Mouse (Mus musculus): ENCODE results near the gene Gm19345. TPM values are rescaled to one million over a fixed set of nuclear protein-coding genes. Genes with fewer than 3 reads are reported as not detected.
A peak's percentile ranks its signal among the peaks of the same experiment; 100 is the strongest.

The Gm19345 gene
- not detected in 2 replicates for total RNA-seq (2014; rRNA removed)
- 0.11 TPM in 1 of 2 replicates, not detected in the other for polyA plus RNA-seq (2012; rRNA removed)

- TF ChIP-seq CTCF (IDR thresholded peaks at IDR 0.05; ENCODE audit: low read depth, low read length) (no peak), POLR2A (IDR thresholded peaks at IDR 0.05; ENCODE audit: extremely low read depth, insufficient read depth, low read length) (no peak)
Observed at GRCm38 (mm10) chr7:19851858-19852570, at the start of gene Gm19345. Gene Gm19345, plus strand, starts transcription at chr7:19852003.

DNA sequence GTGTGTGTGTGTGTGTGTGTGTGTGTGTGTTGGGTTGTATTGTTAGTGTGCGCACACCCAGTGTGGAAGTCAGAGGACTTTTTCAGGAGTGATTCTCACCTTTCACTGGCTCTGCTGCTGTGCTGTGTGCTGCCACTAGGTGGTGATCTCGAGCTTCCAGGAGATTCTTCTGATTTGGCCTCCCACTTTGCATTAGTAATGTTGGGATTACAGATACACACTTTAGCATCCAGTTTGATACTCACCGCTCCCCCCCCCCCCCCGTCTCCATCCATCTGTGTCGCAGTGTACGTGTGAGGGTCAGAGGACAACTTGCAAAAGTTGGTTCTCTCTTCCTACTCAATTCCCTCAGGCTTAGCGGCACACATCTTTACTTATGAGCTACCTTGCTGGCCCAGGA lies 48.8 kb upstream of the Gm19345 start:
- no peak overlapping the region for H3K4me3 ChIP-seq (ENCODE audit: insufficient read depth, low read depth, low read length)
- WGBS, result 15% methylated on average over 7 of the region's 7 CpGs
- no peak overlapping the region for H3K9ac ChIP-seq (ENCODE audit: low read depth, low read length)
- no peaks in the 10 kb centered on the region for H3K27me3 ChIP-seq (ENCODE audit: control insufficient read depth, insufficient read depth, low read length)
- no peak for DNase-seq (ENCODE audit: extremely low read depth, low read depth, low spot score)
- H3K4me1 ChIP-seq (ENCODE audit: control insufficient read depth, insufficient read depth, low read length), result peaks cover 14% of the 10 kb centered on the region
- TF ChIP-seq CTCF (IDR thresholded peaks at IDR 0.05; ENCODE audit: low read depth, low read length) (peak; percentile 86), POLR2A (IDR thresholded peaks at IDR 0.05; ENCODE audit: extremely low read depth, insufficient read depth, low read length) (no peak)
- no peak overlapping the region for H3K27ac ChIP-seq (replicated peaks; ENCODE audit: insufficient read depth, low read depth, low read length)
- H3K79me2 ChIP-seq (ENCODE audit: control insufficient read depth, insufficient read depth, low read length), result no peaks in the 10 kb centered on the region
- peaks cover 12% of the 10 kb centered on the region for H3K36me3 ChIP-seq (ENCODE audit: control insufficient read depth, insufficient read depth, low read length)

More at GRCm38 (mm10) chr7:19851858-19852570, at the start of gene Gm19345:
- DNase-seq (ENCODE audit: extremely low read depth, low read depth, low spot score), result no peak
- Histone ChIP-seq H3K27me3 (ENCODE audit: control insufficient read depth, insufficient read depth, low read length) (peaks cover 3% of the 10 kb centered on the region; the same call in 1 of the 2 replicates), H3K4me3 (ENCODE audit: insufficient read depth, low read depth, low read length) (peak within 1 kb of the TSS; percentile 16; the same call in 1 of the 2 replicates), H3K36me3 (ENCODE audit: control insufficient read depth, insufficient read depth, low read length) (no peaks in the 10 kb centered on the region), H3K9ac (ENCODE audit: low read depth, low read length) (no peak within 1 kb of the TSS), H3K27ac (replicated peaks; ENCODE audit: insufficient read depth, low read depth, low read length) (no peak within 1 kb of the TSS), H3K4me1 (ENCODE audit: control insufficient read depth, insufficient read depth, low read length) (no peaks in the 10 kb centered on the region), H3K79me2 (ENCODE audit: control insufficient read depth, insufficient read depth, low read length) (no peaks in the 10 kb centered on the region)
- WGBS, result 7% methylated on average over 33 of the region's 33 CpGs

DNA sequence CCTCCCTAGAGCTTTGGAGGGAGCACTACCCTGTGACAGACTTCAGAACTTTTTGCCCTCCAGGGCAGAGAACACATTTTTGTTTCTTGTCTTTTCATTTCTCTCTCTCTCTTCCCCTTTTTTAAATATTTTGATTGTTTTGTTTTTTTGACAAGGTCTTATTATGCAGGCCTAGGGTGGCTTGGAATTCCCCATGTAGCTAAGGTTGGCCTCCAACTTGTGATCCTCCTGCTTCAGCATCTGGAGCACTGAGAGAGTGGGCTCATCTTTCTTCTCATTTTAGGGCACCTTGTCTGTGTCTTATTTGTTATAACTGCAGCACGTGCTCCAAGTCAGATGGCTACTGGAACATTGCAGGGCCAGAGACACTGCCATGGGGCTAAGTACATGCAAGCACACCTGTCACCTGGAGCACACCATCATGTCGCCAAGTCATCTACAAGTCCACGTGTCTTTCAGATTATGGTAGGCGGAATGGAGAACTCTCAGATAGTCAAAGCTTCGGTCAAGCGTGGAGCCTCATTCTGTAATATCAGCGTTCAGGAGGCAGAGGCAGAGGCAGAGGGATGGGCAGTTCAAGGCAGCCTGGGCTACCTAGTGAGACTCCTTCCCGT lies 45.3 kb upstream of the Gm19345 start:
- peaks cover 35% of the 10 kb centered on the region for H3K36me3 ChIP-seq (ENCODE audit: control insufficient read depth, insufficient read depth, low read length)
- WGBS, result 95% methylated on average over 8 of the region's 8 CpGs
- TF ChIP-seq CTCF (IDR thresholded peaks at IDR 0.05; ENCODE audit: low read depth, low read length) (no peak), POLR2A (IDR thresholded peaks at IDR 0.05; ENCODE audit: extremely low read depth, insufficient read depth, low read length) (no peak)
- no peak for DNase-seq (ENCODE audit: extremely low read depth, low read depth, low spot score)
- H3K79me2 ChIP-seq (ENCODE audit: control insufficient read depth, insufficient read depth, low read length), result no peaks in the 10 kb centered on the region
- H3K27ac ChIP-seq (replicated peaks; ENCODE audit: insufficient read depth, low read depth, low read length), result no peak overlapping the region
- H3K4me1 ChIP-seq (ENCODE audit: control insufficient read depth, insufficient read depth, low read length), result peaks cover 15% of the 10 kb centered on the region
- no peaks in the 10 kb centered on the region for H3K27me3 ChIP-seq (ENCODE audit: control insufficient read depth, insufficient read depth, low read length)
- no peak overlapping the region for H3K9ac ChIP-seq (ENCODE audit: low read depth, low read length)
- H3K4me3 ChIP-seq (ENCODE audit: insufficient read depth, low read depth, low read length), result no peak overlapping the region

DNA sequence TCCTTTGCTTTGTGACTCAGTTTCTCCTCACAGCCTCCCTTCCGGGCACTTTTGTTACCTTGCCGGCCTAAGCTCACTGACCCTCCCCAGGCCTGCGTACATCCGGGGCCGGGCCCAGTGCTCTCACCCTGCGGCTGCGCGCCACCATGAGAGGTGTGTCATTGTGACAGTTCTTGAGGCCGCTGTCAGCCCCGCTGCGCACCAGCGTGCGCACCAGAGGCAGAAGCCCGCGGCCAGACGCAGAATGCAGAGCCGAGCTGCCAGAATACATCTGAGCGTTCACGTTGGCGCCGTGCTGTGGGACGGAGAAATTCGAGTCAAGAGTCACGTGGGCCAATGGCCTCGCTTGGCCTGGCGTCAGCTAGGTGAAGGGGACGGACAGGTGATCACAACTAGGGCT lies 42.4 kb upstream of the Gm19345 start:
- Histone ChIP-seq H3K4me3 (ENCODE audit: insufficient read depth, low read depth, low read length) (no peak overlapping the region), H3K4me1 (ENCODE audit: control insufficient read depth, insufficient read depth, low read length) (peaks cover 7% of the 10 kb centered on the region; the same call in 1 of the 2 replicates), H3K27me3 (ENCODE audit: control insufficient read depth, insufficient read depth, low read length) (no peaks in the 10 kb centered on the region), H3K9ac (ENCODE audit: low read depth, low read length) (no peak overlapping the region), H3K27ac (replicated peaks; ENCODE audit: insufficient read depth, low read depth, low read length) (no peak overlapping the region), H3K36me3 (ENCODE audit: control insufficient read depth, insufficient read depth, low read length) (peaks cover 47% of the 10 kb centered on the region), H3K79me2 (ENCODE audit: control insufficient read depth, insufficient read depth, low read length) (no peaks in the 10 kb centered on the region)
- no peak for DNase-seq (ENCODE audit: extremely low read depth, low read depth, low spot score)
- TF ChIP-seq POLR2A (IDR thresholded peaks at IDR 0.05; ENCODE audit: extremely low read depth, insufficient read depth, low read length) (no peak), CTCF (IDR thresholded peaks at IDR 0.05; ENCODE audit: low read depth, low read length) (no peak)
- 89% methylated on average over 27 of the region's 27 CpGs for WGBS

GRCm38 (mm10) chr7:19811114-19811513 lies 40.7 kb upstream of the Gm19345 start:
- TF ChIP-seq CTCF (IDR thresholded peaks at IDR 0.05; ENCODE audit: low read depth, low read length) (no peak), POLR2A (IDR thresholded peaks at IDR 0.05; ENCODE audit: extremely low read depth, insufficient read depth, low read length) (no peak)

More at GRCm38 (mm10) chr7:19811114-19811513, 40.7 kb upstream of the Gm19345 start:
- Histone ChIP-seq H3K27me3 (ENCODE audit: control insufficient read depth, insufficient read depth, low read length) (no peaks in the 10 kb centered on the region), H3K4me3 (ENCODE audit: insufficient read depth, low read depth, low read length) (no peak overlapping the region), H3K36me3 (ENCODE audit: control insufficient read depth, insufficient read depth, low read length) (peaks cover 55% of the 10 kb centered on the region), H3K27ac (replicated peaks; ENCODE audit: insufficient read depth, low read depth, low read length) (no peak overlapping the region), H3K79me2 (ENCODE audit: control insufficient read depth, insufficient read depth, low read length) (no peaks in the 10 kb centered on the region; the same call in 1 of the 2 replicates), H3K4me1 (ENCODE audit: control insufficient read depth, insufficient read depth, low read length) (peaks cover 8% of the 10 kb centered on the region; the same call in 1 of the 2 replicates), H3K9ac (ENCODE audit: low read depth, low read length) (no peak overlapping the region)
- 73% methylated on average over 22 of the region's 22 CpGs for WGBS
- DNase-seq (ENCODE audit: extremely low read depth, low read depth, low spot score), result no peak

Measured in liver, adult 2 months (tissue).